Mouse (Mus musculus): ENCODE measurements around the gene Hoxd1. TPM values are rescaled to one million over a fixed set of nuclear protein-coding genes. Genes with fewer than 3 reads are reported as not detected.

Hoxd1 gene
- total RNA-seq, 2 experiments from 2014 or later, result not detected

DNA sequence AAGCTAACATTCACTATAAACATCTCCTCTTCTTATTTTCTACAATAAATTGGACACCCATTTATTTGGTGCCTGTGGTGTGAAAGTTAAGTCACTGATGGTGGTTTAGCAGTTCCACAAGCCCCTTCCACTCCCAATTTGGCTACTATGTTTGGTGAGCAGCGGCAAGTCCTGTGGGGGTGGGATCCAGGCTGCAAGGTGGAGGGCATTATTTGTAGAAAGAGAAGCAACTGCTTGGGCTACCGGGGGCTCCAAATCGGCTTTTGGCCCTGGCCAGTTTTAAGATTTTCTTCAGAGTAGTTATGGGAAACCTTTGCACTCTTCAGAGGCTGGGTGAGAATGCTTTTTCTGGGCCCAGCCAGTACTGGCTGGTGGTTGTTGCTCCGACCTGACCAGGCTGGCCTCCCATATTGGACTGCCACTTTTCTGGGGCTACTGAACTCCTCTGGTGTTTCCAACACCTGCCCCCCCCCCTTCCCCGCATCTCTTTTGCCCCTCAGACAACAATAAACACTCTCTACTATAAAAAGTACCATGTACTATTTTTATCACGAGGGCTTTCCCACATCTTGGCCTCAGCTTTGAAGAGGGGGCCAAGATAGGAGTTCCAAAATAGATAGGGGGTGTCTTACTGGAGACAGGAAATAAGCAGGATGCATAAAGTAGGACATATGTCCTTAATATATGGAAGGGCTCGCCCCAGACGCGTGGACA, 30.8 kb upstream of the Hoxd1 start:
- DNase-seq, result no peak
- intact Hi-C loops (cut with DNase I), result no loop called here

DNA sequence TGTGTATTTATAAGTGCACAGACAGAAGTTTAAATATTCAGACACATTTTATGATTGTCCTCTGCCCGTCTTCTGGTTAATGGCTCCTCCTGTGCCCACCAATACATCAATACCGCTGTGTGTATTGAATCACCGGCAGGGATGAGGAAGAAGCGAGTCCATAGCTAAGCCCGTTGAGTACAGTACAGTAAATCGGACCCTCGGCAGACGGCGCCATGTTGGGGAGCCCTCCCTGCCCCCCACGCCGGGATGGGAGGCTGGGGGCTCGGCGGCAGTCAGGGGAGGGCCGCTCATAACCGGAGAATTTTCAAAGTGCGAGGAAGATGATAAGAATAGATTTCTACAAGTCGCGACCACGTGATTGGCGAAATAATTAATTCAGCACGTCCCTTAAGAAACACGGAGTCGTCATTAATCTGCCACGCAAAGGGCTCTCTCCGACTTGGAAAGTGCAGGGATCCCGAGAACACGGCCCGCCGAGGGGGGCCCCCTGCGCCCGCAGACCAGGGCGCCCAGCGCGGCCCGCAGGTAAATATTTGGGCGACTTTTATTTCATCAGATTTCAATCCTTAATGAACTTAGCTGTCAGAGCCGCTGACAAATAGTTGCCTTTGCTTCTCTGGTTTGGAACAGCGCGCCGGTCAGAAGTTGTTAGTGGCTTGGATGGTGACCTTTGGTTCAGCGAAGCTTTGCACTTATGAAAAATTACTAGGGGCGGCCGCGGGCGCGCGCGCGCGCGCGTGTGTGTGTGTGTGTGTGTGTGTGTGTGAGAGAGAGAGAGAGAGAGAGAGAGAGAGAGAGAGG, 30.1 kb upstream of the Hoxd1 start:
- intact Hi-C loops (cut with DNase I), result no loop called here
- DNase-seq, result no peak

DNA sequence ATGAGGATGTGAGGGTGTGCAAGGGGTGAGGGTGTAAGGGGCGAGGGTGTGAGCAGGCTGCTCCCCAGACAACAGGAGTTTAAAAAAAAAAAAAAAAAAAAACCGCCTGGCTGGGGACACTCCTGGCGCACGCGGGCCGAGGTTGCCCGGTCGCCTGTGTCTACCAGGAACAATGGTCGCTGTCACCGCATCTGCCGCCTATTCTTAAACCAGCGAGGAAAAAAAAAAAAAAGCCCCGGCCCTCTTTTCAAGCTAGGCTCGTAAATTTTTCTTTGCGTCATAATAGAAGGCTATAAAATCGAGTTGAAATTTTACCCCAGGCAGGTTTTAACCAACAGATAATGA, 29.5 kb upstream of the Hoxd1 start:
- intact Hi-C loops (cut with DNase I), result no loop called here
- no peak for DNase-seq

DNA sequence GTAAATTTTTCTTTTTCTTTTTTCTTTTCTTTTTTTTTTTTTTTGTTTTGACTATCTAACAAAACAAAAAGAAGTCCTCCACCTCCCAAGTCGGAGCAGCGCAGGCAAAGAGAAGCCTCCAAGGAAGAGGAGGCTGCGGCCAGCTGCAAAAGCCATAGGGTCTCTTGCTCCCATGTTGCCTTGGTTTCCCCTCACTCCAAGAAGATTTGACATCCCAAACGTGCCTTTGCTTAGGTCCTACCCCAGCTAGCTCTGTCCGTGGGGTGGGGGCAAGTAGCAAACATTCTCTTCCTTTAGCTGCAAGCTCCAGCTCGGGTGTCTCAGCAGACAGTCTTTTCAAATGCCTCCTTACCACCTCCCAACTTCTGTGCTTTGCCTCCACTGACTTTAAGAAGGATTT, 29.0 kb upstream of the Hoxd1 start:
- intact Hi-C loops (cut with DNase I), result no loop called here
- DNase-seq, result no peak

DNA sequence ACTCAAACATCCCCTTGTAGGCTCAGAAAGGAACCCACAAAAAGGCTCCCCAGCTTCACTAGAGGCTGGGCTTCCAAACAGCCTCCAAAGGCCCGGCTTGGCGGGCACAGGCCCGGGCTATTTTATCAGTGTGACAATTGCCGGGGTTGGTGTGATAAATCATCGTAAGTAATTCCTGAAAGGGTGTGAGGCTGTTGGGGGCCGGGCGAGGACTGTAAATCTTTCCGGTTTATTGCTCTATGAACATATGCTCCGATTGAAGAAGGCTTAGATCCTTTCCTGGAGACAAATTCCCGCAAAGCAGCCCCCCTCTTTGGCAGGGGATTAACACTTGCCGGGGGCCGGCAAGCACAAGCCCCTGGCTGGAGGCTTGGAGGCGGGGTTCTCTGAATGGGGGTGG, 28.3 kb upstream of the Hoxd1 start:
- intact Hi-C loops (cut with DNase I), result no loop called here
- DNase-seq, result no peak

DNA sequence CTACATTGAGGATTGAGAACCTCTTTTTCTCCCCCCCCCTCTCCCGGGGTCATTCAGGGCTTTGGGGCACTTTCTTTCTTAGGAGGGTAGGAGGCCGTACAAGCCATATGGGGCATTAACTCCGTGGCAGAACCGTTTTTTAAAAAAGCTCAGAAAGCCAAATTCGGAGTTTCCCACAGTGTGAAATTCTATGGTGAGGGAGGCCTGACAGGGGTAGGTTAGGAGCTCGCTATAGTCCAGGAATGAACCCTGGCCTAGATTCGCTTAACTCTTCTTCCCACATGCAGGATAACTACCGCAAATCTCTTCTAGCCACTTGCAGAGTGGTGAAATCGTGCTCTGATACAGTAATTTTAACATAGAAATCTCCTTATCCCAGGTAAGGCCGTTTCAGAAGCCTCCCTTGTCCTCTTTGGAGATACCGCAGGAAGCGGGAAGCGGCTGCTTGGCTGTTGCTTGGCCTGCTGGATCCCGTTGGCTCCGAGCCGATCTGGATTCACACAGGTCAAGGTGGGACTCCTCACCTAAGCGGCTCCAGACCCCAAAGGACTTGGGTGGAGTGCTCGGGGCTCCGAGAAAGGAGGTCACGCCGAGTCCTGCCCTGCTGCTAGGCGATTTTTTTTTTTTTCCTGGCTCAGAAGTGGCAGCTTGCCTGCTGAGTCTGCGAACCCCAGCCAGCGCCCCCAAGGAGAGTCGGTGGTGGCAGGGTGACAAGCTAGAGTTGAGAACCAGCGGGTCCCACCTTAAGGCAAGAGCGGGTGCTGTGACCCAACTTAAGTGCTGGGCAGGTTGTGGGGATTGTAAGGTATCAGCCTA, 27.6 kb upstream of the Hoxd1 start:
- intact Hi-C loops (cut with DNase I), result no loop called here
- no peak for DNase-seq

DNA sequence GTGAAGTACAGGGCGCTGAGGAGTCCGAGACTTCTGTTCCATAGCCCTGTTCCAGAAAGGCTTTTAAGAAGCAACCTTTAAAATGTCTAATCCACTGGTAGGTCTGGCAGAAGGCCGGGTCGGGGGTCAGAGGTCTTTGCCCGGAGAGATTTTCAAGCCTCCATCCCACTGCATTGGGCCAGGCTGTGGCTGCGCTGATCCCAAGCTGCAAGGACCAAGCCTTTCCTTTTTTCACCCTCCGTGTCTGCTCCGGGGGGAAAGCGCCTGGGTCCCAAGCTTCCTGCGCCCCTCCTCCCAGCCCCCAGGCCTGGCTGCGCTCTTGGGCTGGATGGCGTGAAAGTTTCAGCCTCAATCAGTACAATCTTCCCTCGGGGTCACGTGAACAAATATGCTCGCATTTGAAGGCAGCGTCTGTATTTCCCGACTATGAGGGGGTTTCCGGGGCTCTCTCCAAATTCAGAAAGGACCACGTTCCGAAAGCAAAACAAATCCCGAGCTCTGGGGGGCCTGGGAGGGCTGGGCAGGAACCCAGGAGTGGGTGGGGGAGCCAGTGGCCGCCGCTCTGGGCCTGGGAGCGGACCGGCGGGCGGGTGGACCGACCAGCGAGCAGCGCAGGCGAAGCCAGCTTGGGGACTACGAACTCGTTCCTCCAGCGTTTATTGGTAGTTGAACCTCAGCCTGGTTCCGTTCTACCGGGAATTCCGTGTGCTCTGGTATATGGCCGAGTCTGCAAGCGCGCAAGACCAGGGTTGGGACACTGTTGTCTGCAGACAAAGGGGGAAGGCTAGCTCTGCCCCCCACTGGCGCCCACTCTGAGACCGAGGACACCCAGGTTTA, 26.7 kb upstream of the Hoxd1 start:
- intact Hi-C loops (cut with DNase I), result no loop called here
- DNase-seq, result no peak

DNA sequence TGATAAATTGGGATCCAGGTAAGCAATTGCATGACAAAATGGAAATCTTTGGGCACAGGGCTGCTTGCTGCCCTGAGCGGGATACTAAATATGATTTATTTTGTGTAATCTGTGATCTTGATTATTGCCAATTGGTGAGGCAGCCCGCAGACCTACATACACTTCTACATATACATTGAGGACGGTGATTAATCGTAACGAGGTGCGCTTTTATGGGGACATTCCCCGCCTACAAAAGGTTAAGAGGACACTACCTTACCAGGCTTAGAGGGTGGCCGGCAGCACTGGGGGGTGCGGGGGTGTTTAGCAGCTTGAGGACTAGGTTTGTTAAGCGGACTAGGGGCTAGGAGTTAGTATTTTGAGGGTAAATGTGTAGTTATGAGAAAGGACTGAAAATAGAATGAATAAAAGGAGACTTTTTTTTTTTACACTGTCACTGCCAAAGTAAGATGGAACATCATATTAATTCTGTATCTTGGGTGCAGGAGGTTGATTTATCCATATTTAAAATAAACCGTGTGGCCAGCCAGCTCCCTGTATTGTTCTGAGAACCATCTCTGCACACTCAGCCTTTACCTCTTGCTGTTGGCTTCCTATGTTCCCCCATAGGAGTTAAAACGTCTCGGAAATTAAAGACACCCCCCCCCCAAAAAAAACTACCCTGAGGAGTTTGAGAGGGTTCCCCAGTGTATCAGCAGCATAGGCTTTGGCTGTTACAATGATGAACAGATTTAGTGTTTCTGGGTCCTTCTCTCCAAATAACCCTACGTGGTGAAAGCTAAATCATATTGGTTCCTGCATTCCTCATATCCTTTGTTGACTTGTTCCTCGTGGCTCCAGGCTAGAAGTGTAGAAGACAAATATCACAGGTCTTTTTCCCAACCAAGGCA, 25.8 kb upstream of the Hoxd1 start:
- DNase-seq, result no peak
- intact Hi-C loops (cut with DNase I), result no loop called here

DNA sequence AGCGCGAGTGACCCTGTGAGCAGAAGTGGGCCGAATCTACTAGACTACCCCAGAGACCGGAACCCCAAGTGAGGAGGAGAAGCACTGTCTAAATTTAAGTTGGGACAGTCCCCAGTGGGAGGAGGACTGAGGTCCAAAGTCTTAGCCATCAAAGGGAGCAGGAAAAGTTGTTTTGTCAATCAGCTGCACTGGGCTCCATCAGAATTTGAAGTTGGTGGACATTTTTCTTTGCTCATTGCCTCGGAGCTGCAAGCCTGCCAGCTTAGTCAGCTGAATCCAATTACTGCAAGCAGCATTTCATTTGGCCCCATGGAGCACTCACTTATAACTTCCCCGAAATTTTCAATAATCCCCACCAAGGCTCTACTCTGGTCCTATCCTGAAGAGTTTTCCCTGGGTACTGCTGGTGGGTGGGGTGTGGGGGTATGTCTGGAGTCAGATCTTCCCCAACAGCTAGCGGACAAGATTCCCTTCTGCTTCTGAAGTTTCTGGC, 25.2 kb upstream of the Hoxd1 start:
- intact Hi-C loops (cut with DNase I), result no loop called here
- DNase-seq, result no peak

DNA sequence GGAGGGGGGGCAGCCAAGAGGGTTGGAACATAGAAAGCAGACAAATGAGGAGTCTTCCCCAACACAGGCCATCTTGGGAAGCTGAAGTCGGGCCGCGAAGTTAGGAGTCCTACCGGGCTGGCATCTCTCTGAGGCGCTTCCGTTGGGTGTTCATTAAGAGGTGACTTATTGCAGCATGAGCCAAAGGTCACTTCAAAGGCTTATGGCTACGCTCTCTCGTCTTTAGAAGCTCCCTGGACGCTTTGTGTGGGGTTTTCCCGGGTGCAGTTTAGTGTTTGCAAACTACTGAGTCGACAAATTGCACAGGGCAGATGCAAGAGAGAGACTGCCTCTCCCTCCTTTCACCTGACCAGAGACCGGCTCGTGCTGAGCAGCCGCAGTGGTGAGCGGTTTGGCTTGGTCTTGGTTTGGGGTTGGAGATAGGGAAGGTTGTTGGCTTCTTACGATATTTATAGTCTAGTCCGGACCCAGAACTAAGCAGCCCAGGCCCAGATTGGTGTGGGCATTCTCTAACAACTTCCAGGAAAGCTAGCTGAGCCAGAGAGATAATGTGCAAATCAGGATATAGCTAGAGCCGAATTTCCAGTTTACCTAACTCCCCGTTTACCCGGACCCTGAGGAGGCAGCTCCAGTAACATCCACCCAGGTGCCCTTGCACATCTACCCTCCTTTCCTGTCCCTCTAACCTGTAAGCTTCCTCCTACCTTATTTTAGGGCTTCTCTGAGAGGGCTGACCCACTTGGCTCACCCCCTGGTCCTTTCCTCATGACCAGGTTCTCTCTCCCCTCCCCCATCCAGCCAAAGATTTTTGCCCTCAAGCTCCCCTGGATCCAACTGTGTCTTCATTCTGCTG, 23.9 kb upstream of the Hoxd1 start:
- intact Hi-C loops (cut with DNase I), result no loop called here
- no peak for DNase-seq

DNA sequence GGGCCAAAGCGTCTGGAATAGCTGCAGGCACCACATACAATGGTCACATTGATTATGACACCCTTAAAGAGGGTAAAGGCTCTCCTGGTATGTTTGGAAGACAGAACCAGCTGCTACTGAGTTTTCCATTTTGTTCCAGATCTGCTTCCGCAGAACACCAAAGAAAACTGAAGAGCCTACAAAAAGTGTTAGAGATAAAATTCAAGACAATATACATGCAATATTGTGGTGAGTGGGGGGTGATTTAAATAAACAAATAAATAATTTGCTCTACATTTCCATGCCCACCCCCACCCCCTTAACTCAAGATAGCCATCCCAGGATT, 23.3 kb upstream of the Hoxd1 start:
- intact Hi-C loops (cut with DNase I), result no loop called here
- DNase-seq, result no peak

DNA sequence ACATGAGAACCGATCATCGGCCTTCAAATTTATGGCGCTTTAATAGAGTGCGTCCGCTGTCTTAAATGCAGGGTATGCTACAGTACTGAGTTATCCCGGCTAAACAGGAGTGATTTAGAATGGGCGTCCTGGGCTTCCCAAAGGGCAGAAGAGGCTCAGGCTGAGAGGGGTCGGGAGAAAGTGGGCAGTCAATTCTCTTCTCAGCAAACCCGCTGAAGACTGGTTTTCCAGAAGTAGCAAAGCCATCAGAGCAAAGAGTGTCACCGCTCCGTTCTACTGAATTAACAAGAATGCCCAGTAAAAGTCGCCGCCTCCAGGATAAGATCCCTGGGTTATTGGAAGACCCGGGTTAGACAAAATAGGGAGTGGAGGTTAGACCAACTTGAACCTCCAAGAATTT, 22.9 kb upstream of the Hoxd1 start:
- intact Hi-C loops (cut with DNase I), result no loop called here

DNA sequence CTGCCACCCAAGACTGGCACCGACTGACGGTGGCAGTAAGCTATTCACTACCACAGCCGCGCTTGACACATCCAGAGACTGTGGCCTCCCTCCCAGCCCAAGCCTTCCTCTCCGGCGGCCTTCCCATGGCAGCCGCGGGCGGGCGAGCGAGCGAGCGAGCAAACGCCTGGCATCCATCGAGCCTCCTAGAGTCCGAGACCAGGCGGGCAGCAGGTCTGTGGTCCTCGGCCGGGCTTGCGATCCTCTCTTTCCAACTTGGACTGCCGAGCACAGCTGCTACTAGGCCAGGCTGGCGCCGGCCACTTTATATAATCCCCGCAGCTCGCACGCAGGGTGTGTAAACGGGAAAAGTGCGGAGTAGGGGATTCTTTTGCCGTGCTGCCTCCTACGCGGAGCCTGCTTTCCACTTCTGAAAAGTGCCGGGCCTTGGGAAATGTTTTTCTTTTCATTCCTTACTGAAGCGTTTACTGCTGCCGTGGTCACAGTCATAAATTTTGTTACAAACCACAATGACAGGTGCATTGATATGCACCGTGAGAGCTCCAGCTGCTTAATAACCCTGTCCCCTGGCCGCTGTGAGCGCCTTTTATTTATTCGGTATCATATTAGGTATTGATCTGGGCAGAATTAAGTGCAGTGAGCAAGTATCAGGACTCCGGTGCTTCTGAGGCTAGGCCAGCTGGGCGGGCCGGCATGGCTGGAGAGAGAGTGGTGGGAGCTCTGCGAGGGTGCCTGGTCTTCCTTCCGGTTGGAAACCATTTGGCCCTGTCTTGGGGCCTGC, 22.3 kb upstream of the Hoxd1 start:
- DNase-seq, result no peak
- intact Hi-C loops (cut with DNase I), result no loop called here

More for the DNA sequence above, 22.9 kb upstream of the Hoxd1 start:
- DNase-seq, result no peak

DNA sequence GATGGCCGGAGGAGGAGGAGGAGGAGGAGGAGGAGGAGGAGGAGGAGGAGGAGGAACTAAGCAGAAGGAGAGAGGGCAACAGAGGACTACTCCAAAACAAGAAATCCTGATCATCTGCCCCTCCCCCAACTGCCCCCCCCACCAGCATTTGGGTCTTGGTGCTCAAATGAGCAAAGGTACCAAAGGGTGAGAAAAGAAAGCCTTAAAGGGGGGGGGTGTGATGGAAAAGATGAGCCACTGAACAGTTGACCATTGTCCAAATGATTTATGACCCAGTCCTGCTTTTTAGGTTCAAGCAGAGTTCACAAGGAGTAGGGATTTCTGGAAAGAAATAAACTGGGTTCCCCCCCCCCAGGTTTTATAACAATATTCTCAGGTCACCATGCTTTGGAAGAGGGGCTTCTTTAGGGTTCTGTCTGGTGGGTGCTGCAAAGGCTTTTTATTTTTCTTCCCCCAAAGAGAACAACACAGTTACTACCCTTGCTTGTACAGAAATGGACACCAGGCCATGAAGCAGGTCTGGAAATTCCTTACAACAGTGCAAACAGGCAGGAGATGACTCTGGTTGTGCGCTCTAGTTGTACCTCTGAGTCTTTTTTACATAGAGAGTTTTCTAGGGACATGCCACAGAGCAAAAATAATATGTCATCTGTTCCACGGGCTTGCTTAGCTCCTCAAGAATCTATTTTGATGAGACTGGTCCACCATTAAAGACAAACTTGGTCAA, 21.4 kb upstream of the Hoxd1 start:
- DNase-seq, result no peak
- intact Hi-C loops (cut with DNase I), result no loop called here

DNA sequence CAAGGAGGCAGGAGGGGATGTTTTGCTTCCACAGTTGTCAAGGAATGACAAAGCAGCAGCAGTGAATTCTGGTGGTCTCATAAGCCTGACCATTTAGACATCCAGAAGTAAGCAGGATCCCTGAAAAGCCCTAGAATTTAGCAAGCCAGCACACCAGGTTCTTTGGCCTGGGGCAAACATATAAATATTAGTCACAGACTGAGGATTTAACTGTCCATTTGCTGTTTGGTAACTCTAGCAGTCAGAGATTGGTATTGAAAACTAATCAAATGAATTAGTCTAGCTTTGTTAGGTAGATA, 20.9 kb upstream of the Hoxd1 start:
- intact Hi-C loops (cut with DNase I), result no loop called here

DNA sequence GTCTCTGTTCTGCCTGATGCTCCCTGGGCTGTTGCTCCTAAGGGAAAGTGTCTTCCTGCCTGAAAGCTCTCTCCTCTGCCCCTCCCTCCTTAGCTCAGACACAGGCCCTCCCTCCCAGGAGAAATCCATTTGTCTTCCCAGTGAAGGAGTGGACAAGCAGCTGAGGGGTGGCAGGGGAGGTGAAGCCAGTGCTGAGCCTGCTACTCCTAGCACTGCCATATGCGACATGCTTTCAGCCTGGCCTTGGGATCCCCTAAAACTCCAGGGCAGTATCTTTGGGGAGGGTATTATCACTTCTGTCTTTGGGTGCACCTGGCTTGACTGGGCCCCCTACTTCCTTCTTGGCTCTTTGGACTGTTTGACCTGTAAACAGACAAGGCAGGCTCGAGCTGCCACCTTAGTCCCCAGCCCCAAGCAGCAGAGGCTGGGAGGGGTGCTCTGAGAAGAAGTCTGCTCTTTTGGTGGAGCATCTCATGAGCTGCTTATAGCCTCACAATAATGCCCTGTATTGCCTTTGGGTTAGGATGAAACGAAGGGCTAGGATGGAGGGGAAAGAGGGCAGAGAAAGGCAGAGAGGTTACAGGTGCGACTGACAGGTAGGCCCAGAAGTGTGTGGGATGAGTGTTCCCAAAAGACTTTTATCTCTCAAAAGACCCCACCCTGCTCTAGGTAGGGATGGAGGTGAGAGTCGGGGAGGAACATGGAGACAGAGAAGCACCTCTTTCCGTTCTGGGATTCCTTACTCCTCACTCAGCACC, 17.1 kb upstream of the Hoxd1 start:
- intact Hi-C loops (cut with DNase I), result no loop called here
- DNase-seq, result no peak

More for the DNA sequence above, 20.9 kb upstream of the Hoxd1 start:
- no peak for DNase-seq
